Mouse (Mus musculus): ENCODE measurements around the gene Il17rd.

Gene Il17rd

GRCm38 (mm10) chr14:27096133-27096532, 57.4 kb downstream of the Il17rd start:
- DNase-seq (ENCODE audit: low spot score): no peak

GRCm38 (mm10) chr14:27096779-27097178, 58.0 kb downstream of the Il17rd start:
- DNase-seq (ENCODE audit: low spot score): peak; percentile 75

GRCm38 (mm10) chr14:27101735-27102134, 63.0 kb downstream of the Il17rd start:
- peak; percentile 42 for DNase-seq (ENCODE audit: low spot score)

GRCm38 (mm10) chr14:27102720-27103119, 64.0 kb downstream of the Il17rd start:
- no peak for DNase-seq (ENCODE audit: low spot score)

- no peak for DNase-seq (ENCODE audit: low spot score)
Observed at GRCm38 (mm10) chr14:27105731-27106457, 67.2 kb downstream of the Il17rd start.

GRCm38 (mm10) chr14:27108748-27109504, 70.2 kb downstream of the Il17rd start:
- DNase-seq (ENCODE audit: low spot score): peak; percentile 13

GRCm38 (mm10) chr14:27114362-27115274, 75.9 kb downstream of the Il17rd start, which contains the start of gene Arhgef3:
Arhgef3 (plus strand) TSS chr14:27114899.
- DNase-seq (ENCODE audit: low spot score): peak; percentile 86

GRCm38 (mm10) chr14:27115275-27115660, 76.5 kb downstream of the Il17rd start:
- DNase-seq (ENCODE audit: low spot score): no peak

- DNase-seq (ENCODE audit: low spot score): no peak
Observed at GRCm38 (mm10) chr14:27115991-27116390, 77.2 kb downstream of the Il17rd start.

GRCm38 (mm10) chr14:27116577-27117165, 77.9 kb downstream of the Il17rd start:
- DNase-seq (ENCODE audit: low spot score): no peak

GRCm38 (mm10) chr14:27118546-27118945, 79.8 kb downstream of the Il17rd start:
- no peak for DNase-seq (ENCODE audit: low spot score)

GRCm38 (mm10) chr14:27122646-27123045, 83.9 kb downstream of the Il17rd start:
- no peak for DNase-seq (ENCODE audit: low spot score)

- DNase-seq (ENCODE audit: low spot score): no peak
Observed at GRCm38 (mm10) chr14:27123543-27123942, 84.8 kb downstream of the Il17rd start.

GRCm38 (mm10) chr14:27130031-27130430, 91.3 kb downstream of the Il17rd start:
- no peak for DNase-seq (ENCODE audit: low spot score)

GRCm38 (mm10) chr14:27130676-27131075, 91.9 kb downstream of the Il17rd start:
- DNase-seq (ENCODE audit: low spot score): no peak

GRCm38 (mm10) chr14:27131521-27131920, 92.8 kb downstream of the Il17rd start:
- DNase-seq (ENCODE audit: low spot score): no peak

- DNase-seq (ENCODE audit: low spot score): no peak
Observed at GRCm38 (mm10) chr14:27138891-27139290, 100.2 kb downstream of the Il17rd start.

GRCm38 (mm10) chr14:27139968-27140367, 101.2 kb downstream of the Il17rd start:
- no peak for DNase-seq (ENCODE audit: low spot score)

- DNase-seq (ENCODE audit: low spot score): no peak
Observed at GRCm38 (mm10) chr14:27141486-27141885, 102.7 kb downstream of the Il17rd start.

- no peak for DNase-seq (ENCODE audit: low spot score)
Observed at GRCm38 (mm10) chr14:27142680-27143079, 103.9 kb downstream of the Il17rd start.

GRCm38 (mm10) chr14:27145171-27146045, 106.7 kb downstream of the Il17rd start:
- DNase-seq (ENCODE audit: low spot score): no peak
